Mouse (Mus musculus): ENCODE measurements around the gene Asb15. TPM values are rescaled to one million over a fixed set of nuclear protein-coding genes. Genes with fewer than 3 reads are reported as not detected.
A peak's percentile ranks its signal among the peaks of the same experiment; 100 is the strongest.

Gene Asb15
- polyA plus RNA-seq, 1 experiment from 2014 or later: not detected

DNA sequence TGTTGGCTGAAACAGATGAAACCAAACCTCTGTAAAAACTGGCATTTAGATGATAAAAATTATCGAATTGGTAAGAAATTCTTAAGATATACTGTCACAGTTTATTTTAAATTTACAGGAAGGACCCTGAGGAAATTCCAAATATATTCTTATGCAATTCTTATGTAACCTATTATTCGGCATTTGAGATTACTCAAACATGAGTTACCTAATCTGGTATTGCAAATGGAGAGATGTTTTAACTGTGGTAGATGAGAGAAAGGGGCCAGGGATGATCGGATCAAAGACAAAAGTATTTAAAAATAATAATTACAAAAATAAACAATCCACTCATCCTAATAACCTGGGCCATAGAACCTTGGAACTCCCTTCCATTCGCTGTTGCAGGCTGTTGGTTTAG lies 82.4 kb downstream of the Asb15 start:
- H3K27me3 ChIP-seq (replicated peaks): no peaks in the 10 kb centered on the region
- H3K9ac ChIP-seq: no peak overlapping the region
- no peak overlapping the region for H3K4me3 ChIP-seq (replicated peaks)
- no peak overlapping the region for H3K27ac ChIP-seq
- no peak overlapping the region for H3K4me2 ChIP-seq
- 0 out of 2 replicates have a peak, but pooled peaks cover 3% of the 10 kb centered on the region for H3K36me3 ChIP-seq
- 87% methylated on average over 4 of the region's 4 CpGs for WGBS
- no peak for ATAC-seq (ENCODE audit: insufficient read depth, low FRiP score, low read depth)
- H3K4me1 ChIP-seq: no peaks in the 10 kb centered on the region
- H3K9me3 ChIP-seq: no peaks in the 10 kb centered on the region

DNA sequence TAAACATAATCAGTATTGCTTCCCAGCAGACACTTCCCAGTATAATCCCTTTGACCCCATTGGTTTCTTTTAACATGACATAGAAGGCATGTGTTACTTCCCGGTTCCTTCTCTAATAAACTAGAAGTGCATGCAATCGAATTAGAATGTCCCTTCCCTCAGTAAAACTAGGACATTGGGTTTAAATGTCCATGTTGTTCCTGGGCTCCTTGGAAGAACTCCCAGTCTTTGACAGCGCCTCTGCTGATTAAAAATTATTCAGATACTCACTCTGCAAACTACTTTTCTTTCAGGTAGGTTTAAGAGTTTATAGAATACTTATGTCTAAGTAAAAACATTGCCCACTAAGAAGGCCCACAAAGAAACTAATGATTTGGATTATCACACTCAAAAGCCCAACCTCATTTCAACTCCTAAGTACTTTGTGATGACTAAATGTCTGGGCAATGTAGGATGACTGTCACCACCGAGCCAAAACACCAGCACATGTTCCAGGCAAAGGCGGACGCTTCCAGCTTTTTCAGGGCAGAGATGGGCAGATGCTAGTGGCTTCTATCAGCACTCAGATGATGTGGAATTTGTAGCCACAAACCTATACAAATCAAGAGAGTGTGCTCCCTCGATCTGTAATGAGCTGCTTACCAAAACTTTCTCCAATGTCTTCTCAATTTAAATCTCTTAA lies 84.3 kb downstream of the Asb15 start:
- Histone ChIP-seq H3K9me3 (no peaks in the 10 kb centered on the region), H3K4me2 (no peak overlapping the region), H3K4me3 (replicated peaks) (no peak overlapping the region), H3K9ac (no peak overlapping the region), H3K4me1 (no peaks in the 10 kb centered on the region), H3K27me3 (replicated peaks) (no peaks in the 10 kb centered on the region), H3K27ac (no peak overlapping the region), H3K36me3 (0 out of 2 replicates have a peak, but pooled peaks cover 3% of the 10 kb centered on the region)
- 81% methylated on average over 7 of the region's 7 CpGs for WGBS
- no peak for ATAC-seq (ENCODE audit: insufficient read depth, low FRiP score, low read depth)

DNA sequence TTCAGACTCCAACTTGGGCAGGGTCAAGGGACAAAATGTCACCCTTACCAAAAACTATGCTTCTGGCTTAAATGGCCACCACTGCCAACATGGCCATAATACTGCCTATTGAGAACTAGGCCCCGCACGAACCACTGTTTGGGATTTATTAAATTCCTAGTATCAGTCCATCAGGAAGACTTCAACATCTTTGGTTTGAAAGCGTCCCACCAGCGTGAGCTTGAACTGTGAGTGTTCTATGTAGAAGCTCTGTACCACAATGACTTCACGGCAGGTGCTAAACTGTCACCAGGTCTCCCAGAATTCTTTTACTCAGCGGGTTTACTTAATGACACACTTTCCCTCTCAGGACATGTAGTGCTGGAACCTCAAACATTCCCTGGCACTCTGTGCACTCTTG lies 85.4 kb downstream of the Asb15 start:
- no peak overlapping the region for H3K9ac ChIP-seq
- no peaks in the 10 kb centered on the region for H3K4me1 ChIP-seq
- no peaks in the 10 kb centered on the region for H3K9me3 ChIP-seq
- H3K36me3 ChIP-seq: 0 out of 2 replicates have a peak, but pooled peaks cover 3% of the 10 kb centered on the region
- no peaks in the 10 kb centered on the region for H3K27me3 ChIP-seq (replicated peaks)
- no peak for ATAC-seq (ENCODE audit: insufficient read depth, low FRiP score, low read depth)
- H3K4me3 ChIP-seq (replicated peaks): no peak overlapping the region
- no peak overlapping the region for H3K27ac ChIP-seq
- no peak overlapping the region for H3K4me2 ChIP-seq
- WGBS: 96% methylated on average over 6 of the region's 6 CpGs

DNA sequence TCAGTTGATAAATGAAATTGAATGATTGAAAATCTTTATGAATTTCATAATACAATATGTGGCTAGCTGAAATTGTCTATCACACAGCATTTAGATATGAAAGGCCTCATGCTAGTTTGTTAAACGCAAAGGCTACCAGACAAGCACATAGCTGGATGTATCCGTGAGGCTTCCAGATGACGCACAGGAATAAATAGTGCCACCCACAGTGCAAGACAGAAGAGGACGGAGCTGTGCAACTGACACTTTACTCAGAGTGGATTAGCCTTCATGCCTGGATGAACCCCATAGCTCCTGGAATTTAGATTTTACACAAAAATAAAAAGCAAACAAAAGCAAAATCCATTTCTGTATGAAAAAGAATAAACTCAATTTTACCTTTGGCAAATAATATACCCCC lies 86.0 kb downstream of the Asb15 start:
- 84% methylated on average over 4 of the region's 4 CpGs for WGBS
- Histone ChIP-seq H3K27me3 (replicated peaks) (no peaks in the 10 kb centered on the region), H3K4me2 (no peak overlapping the region), H3K9me3 (no peaks in the 10 kb centered on the region), H3K4me1 (no peaks in the 10 kb centered on the region), H3K36me3 (0 out of 2 replicates have a peak, but pooled peaks cover 3% of the 10 kb centered on the region), H3K27ac (no peak overlapping the region), H3K4me3 (replicated peaks) (no peak overlapping the region), H3K9ac (no peak overlapping the region)
- ATAC-seq (ENCODE audit: insufficient read depth, low FRiP score, low read depth): no peak

DNA sequence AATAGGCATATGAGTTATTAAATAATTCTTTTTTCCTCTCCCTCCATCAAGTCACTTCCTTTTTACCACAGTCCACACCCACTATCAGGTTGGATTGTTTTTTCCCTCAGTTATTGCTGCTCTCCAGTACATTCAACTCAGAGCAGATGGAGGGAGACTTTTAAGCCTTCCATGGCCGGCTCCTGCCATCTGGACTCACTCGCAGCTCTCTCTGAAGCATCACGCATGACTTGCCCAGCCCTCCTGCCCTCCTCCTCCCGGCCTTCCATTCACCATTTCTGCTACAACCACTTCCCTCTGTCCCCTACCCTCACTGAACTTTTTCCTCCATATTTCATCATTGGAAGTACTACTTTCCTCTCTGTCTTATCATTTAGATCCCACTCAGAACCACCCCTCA lies 88.8 kb downstream of the Asb15 start:
- no peak overlapping the region for H3K4me2 ChIP-seq
- no peak overlapping the region for H3K4me3 ChIP-seq (replicated peaks)
- no peak overlapping the region for H3K27ac ChIP-seq
- H3K4me1 ChIP-seq: no peaks in the 10 kb centered on the region
- WGBS: 83% methylated on average over 4 of the region's 4 CpGs
- H3K36me3 ChIP-seq: peaks cover 11% of the 10 kb centered on the region
- no peaks in the 10 kb centered on the region for H3K9me3 ChIP-seq
- no peaks in the 10 kb centered on the region for H3K27me3 ChIP-seq (replicated peaks)
- H3K9ac ChIP-seq: no peak overlapping the region
- no peak for ATAC-seq (ENCODE audit: insufficient read depth, low FRiP score, low read depth)

DNA sequence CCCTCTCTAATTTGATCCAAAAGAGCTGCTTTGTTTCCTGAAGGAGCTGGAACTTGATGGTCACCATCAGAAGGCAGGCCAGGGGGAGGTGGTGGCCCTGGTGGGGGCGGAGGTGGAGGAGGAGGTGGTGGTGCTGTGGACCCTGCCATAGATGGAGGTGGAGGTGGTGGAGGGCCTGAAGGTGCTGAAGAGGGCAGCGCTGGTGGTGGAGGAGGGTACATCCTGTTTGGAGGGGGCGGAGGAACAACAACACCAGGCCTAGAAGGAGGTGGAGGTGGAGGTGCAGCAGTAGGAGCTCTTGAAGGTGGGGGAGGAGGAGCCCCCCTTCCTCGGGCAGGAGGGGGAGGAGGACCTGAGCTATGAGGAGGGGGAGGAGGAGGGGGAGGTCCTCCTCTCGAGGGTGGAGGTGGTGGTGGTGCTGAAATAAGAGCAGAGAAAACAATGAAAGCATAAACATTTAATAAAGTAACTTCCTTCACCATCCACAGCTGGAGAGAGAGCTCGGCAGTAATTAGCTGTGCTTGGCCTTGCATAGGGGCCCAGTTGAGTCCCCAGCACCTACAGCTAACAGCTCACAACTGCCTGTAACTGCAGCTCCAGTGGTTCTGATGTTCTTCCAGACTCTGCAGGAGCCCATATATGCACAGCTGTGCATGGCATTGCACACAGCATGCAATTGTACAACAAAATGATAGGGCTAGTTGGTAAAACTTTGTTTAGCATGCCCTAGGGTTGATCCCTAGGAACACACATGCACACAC lies 91.5 kb downstream of the Asb15 start:
- Histone ChIP-seq H3K9ac (no peak overlapping the region), H3K27me3 (replicated peaks) (no peaks in the 10 kb centered on the region), H3K4me2 (no peak overlapping the region), H3K9me3 (no peaks in the 10 kb centered on the region), H3K27ac (no peak overlapping the region), H3K4me1 (no peaks in the 10 kb centered on the region), H3K4me3 (replicated peaks) (no peak overlapping the region), H3K36me3 (peaks cover 15% of the 10 kb centered on the region)
- WGBS: 70% methylated on average over 6 of the region's 6 CpGs
- ATAC-seq (ENCODE audit: insufficient read depth, low FRiP score, low read depth): peak; percentile 43; the same call in 1 of the 2 replicates

DNA sequence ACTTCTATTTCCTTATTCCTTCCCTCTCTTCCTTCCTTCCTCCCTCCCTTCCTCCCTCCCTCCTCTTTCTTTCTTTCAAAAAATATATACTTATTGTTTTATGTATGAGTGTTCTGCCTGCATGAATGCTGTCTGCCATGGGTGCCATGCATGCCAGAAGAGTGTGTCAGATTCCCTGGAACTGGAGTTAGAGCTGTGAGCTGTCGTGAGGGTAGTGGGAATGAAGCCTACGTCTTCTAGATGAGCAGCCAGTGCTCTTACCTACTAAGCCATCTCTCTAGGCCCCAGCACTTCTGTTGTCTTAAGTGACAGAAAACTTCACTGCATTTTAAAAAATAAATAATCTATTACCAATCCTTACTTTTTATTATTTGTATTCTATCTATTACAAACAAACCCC lies 93.0 kb downstream of the Asb15 start:
- H3K27ac ChIP-seq: no peak overlapping the region
- no peaks in the 10 kb centered on the region for H3K4me1 ChIP-seq
- H3K9me3 ChIP-seq: no peaks in the 10 kb centered on the region
- H3K4me3 ChIP-seq (replicated peaks): no peak overlapping the region
- no peak overlapping the region for H3K4me2 ChIP-seq
- H3K36me3 ChIP-seq: peaks cover 16% of the 10 kb centered on the region
- H3K9ac ChIP-seq: no peak overlapping the region
- H3K27me3 ChIP-seq (replicated peaks): no peaks in the 10 kb centered on the region
- no peak for ATAC-seq (ENCODE audit: insufficient read depth, low FRiP score, low read depth)
- 87% methylated on average over 2 of the region's 2 CpGs for WGBS

DNA sequence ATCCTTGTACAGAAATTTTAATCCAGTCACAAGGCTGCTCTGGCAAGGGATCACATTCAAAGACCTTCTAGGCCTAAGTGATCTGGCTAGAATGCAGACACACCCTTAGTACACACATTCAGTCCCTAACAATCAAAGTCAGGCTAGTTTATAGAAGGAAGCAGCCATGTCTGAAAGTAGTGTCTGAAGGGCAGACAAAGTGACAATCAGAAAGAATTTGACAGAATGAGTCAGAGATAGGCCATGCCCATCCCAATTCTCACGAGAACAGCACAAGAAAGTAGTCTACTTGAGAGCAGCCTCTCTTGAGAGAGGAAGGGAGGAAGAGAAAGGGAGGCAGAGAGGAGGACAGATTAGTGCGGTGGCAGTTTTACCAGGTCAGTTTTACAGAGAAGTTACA lies 94.2 kb downstream of the Asb15 start:
- Histone ChIP-seq H3K4me2 (no peak overlapping the region), H3K9me3 (no peaks in the 10 kb centered on the region), H3K4me3 (replicated peaks) (no peak overlapping the region), H3K27me3 (replicated peaks) (no peaks in the 10 kb centered on the region), H3K36me3 (peaks cover 16% of the 10 kb centered on the region), H3K27ac (no peak overlapping the region), H3K9ac (no peak overlapping the region), H3K4me1 (no peaks in the 10 kb centered on the region)
- no peak for ATAC-seq (ENCODE audit: insufficient read depth, low FRiP score, low read depth)
- 75% methylated on average over 2 of the region's 2 CpGs for WGBS

Other genes starting within 250 kb of the Asb15 start
- 0.05 and 0.12 TPM in 2 replicates for gene Iqub, start 13.1 kb upstream of the Asb15 start, polyA plus RNA-seq (2015; fragmentation: Nextera tagmentation; extraction: Ambion mirVana)
- gene Ndufa5, start 131 bp upstream of the Asb15 start, polyA plus RNA-seq (2015; fragmentation: Nextera tagmentation; extraction: Ambion mirVana): 371 and 380 TPM in 2 replicates
- gene Lmod2, start 69.6 kb downstream of the Asb15 start, polyA plus RNA-seq (2015; fragmentation: Nextera tagmentation; extraction: Ambion mirVana): 0.19 TPM in 2 replicates
- gene Wasl, start 136.9 kb downstream of the Asb15 start, polyA plus RNA-seq (2015; fragmentation: Nextera tagmentation; extraction: Ambion mirVana): 70.3 and 73.1 TPM in 2 replicates
- not detected in 2 replicates for gene Hyal6, start 205.1 kb downstream of the Asb15 start, polyA plus RNA-seq (2015; fragmentation: Nextera tagmentation; extraction: Ambion mirVana)
- not detected in 2 replicates for gene Hyal4, start 220.2 kb downstream of the Asb15 start, polyA plus RNA-seq (2015; fragmentation: Nextera tagmentation; extraction: Ambion mirVana)